Mouse (Mus musculus): ENCODE results near the gene Gcdh. TPM values are rescaled to one million over a fixed set of nuclear protein-coding genes. Genes with fewer than 3 reads are reported as not detected.

The Gcdh gene
- polyA plus RNA-seq, 1 experiment from 2014 or later, result 42.8 TPM

DNA sequence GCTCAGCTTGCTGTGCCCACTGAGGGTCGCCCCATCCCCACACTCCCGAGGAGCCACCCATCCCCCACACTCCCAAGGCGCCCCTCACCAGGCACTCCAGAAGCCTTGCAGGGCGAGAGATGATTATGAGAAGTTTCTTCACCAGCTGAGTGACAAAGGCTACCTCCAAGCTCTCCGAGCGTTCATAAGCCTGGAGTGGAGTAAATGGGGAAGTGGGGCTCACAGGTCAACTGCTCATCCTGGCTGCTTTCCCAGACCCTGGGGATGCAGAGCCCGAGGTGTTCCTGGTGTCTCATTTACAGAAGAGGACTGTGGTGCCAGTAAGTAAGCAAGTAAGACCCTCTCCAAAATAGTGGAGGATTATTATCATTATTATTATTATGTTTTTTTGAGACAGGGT lies 31.8 kb upstream of the Gcdh start:
- no peak overlapping the region for H3K9ac ChIP-seq
- H3K4me2 ChIP-seq (replicated peaks), result no peak overlapping the region
- H3K36me3 ChIP-seq, result no peaks in the 10 kb centered on the region
- ATAC-seq, result no peak
- no peak overlapping the region for H3K27ac ChIP-seq
- H3K4me3 ChIP-seq (replicated peaks), result no peak overlapping the region
- H3K9me3 ChIP-seq, result no peaks in the 10 kb centered on the region
- H3K4me1 ChIP-seq (replicated peaks), result 0 out of 2 replicates have a peak, but pooled peaks cover 8% of the 10 kb centered on the region
- peaks cover 17% of the 10 kb centered on the region for H3K27me3 ChIP-seq (replicated peaks)
- 62% methylated on average over 7 of the region's 7 CpGs for WGBS

GRCm38 (mm10) chr8:84921596-84921995 lies 27.9 kb upstream of the Gcdh start:
- 67% methylated on average over 2 of the region's 2 CpGs for WGBS
- no peaks in the 10 kb centered on the region for H3K36me3 ChIP-seq
- H3K4me2 ChIP-seq (replicated peaks), result no peak overlapping the region
- H3K9ac ChIP-seq, result no peak overlapping the region
- H3K27ac ChIP-seq, result no peak overlapping the region
- no peaks in the 10 kb centered on the region for H3K4me1 ChIP-seq (replicated peaks)
- no peak overlapping the region for H3K4me3 ChIP-seq (replicated peaks)
- peaks cover 19% of the 10 kb centered on the region; the same call in 1 of the 2 replicates for H3K27me3 ChIP-seq (replicated peaks)
- no peak for ATAC-seq
- no peaks in the 10 kb centered on the region for H3K9me3 ChIP-seq

DNA sequence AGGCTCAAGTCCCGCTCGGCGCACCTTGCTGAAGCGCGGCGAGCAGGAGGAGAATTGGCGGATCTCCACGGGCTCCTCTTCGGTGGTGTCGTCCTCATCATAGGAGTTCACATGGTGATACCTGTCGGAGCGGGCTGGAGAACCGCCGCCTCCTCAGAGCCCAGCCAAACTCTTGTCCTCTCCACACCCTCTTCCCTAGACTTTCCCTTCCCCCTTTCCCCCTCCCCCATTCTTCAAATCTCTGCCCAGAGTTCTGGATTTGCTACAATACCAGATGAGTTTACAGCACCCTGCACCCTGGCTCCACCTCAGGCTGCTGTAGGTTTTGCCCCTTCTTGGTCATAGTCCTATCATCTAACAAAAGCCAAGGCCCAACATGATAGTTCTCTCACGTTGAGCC lies 24.9 kb upstream of the Gcdh start:
- no peak overlapping the region for H3K9ac ChIP-seq
- H3K9me3 ChIP-seq, result no peaks in the 10 kb centered on the region
- no peak for ATAC-seq
- no peaks in the 10 kb centered on the region for H3K36me3 ChIP-seq
- no peak overlapping the region for H3K4me2 ChIP-seq (replicated peaks)
- whole genome bisulfite sequencing, result 92% methylated on average over 15 of the region's 15 CpGs
- peaks cover 22% of the 10 kb centered on the region; the same call in 1 of the 2 replicates for H3K27me3 ChIP-seq (replicated peaks)
- H3K4me1 ChIP-seq (replicated peaks), result no peaks in the 10 kb centered on the region
- no peak overlapping the region for H3K27ac ChIP-seq
- no peak overlapping the region for H3K4me3 ChIP-seq (replicated peaks)

DNA sequence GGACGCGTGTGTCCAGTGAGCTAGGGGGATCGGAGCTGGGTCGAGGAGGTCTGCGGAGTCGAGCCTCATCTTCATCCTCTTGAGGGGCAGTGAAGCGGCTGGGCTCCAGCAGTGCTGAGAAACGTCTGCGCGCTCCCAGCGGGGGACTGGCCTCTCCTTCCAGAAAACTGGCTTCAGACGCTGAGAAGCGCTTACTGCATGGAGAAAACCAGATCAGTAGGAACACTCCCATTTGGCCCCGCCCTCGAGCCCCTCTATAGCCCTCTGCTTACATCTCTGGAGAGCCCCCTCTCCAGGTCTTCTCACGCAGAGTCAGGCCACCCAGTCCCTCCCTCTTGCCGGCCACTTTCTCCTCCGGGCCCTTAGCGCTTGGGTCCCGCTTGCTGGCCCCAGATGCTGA lies 24.1 kb upstream of the Gcdh start:
- no peak overlapping the region for H3K4me3 ChIP-seq (replicated peaks)
- no peak overlapping the region for H3K4me2 ChIP-seq (replicated peaks)
- 39% methylated on average over 20 of the region's 20 CpGs for WGBS
- no peak overlapping the region for H3K27ac ChIP-seq
- ATAC-seq, result no peak
- peaks cover 27% of the 10 kb centered on the region; the same call in 1 of the 2 replicates for H3K27me3 ChIP-seq (replicated peaks)
- no peaks in the 10 kb centered on the region for H3K9me3 ChIP-seq
- H3K36me3 ChIP-seq, result no peaks in the 10 kb centered on the region
- H3K4me1 ChIP-seq (replicated peaks), result peaks cover 3% of the 10 kb centered on the region; the same call in 1 of the 2 replicates
- no peak overlapping the region for H3K9ac ChIP-seq

DNA sequence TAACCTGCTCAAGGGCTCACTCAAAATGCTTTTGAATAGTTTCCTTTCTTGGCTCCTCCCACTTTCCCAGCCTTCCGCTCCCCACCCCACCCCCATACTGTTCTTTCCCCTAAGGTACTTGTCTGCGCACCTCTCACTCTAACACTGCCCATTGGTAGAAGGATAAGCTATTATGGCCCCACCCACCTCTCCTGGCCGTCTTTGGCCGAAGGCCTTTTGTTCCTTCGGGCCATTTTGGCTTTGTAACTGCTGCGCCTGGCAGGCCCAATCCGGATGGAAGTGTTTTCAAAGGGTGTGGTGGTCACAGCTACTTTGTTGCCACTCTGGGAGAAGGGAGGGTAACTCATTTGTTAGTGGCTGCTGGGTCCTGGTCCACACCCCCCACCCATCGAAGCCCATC lies 21.5 kb upstream of the Gcdh start:
- Histone ChIP-seq H3K36me3 (no peaks in the 10 kb centered on the region), H3K9ac (no peak overlapping the region), H3K4me1 (replicated peaks) (peaks cover 8% of the 10 kb centered on the region; the same call in 1 of the 2 replicates), H3K27me3 (replicated peaks) (peaks cover 46% of the 10 kb centered on the region), H3K27ac (no peak overlapping the region), H3K9me3 (no peaks in the 10 kb centered on the region), H3K4me2 (replicated peaks) (no peak overlapping the region), H3K4me3 (replicated peaks) (no peak overlapping the region)
- ATAC-seq, result no peak
- 92% methylated on average over 8 of the region's 8 CpGs for WGBS

- 38% methylated on average over 4 of the region's 4 CpGs for WGBS
- H3K27me3 ChIP-seq (replicated peaks), result peaks cover 45% of the 10 kb centered on the region
- ATAC-seq, result no peak
- H3K4me2 ChIP-seq (replicated peaks), result peak overlapping the region; percentile 80; the same call in 1 of the 2 replicates
- H3K4me3 ChIP-seq (replicated peaks), result no peak overlapping the region
- H3K36me3 ChIP-seq, result no peaks in the 10 kb centered on the region
- no peak overlapping the region for H3K27ac ChIP-seq
- peaks cover 8% of the 10 kb centered on the region; the same call in 1 of the 2 replicates for H3K4me1 ChIP-seq (replicated peaks)
- no peak overlapping the region for H3K9ac ChIP-seq
- no peaks in the 10 kb centered on the region for H3K9me3 ChIP-seq
Measured at GRCm38 (mm10) chr8:84913960-84914359, 20.2 kb upstream of the Gcdh start.

DNA sequence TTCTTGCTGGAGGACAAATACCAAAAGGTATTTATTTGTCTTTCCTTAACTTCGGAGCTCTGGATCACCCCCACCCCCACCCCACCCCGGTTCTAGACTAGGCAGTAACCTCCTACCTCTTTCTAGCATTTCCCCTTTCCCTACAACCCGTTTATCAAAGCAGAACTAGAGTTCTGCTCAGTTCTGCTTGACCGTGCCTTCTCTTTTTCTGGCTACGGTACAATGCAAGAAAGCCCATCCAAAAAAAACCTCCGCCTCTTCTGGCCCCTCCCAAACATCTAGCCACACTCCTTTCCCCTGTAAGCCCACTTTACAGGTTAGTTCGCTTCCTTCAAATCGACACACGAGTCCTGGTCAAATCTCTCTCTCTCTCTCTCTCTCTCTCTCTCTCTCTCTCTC lies 19.8 kb upstream of the Gcdh start:
- H3K27ac ChIP-seq, result no peak overlapping the region
- H3K9ac ChIP-seq, result peak overlapping the region; percentile 24
- peaks cover 8% of the 10 kb centered on the region; the same call in 1 of the 2 replicates for H3K4me1 ChIP-seq (replicated peaks)
- ATAC-seq, result no peak
- H3K27me3 ChIP-seq (replicated peaks), result peaks cover 45% of the 10 kb centered on the region
- peak overlapping the region; percentile 39 for H3K4me3 ChIP-seq (replicated peaks)
- no peaks in the 10 kb centered on the region for H3K36me3 ChIP-seq
- no peaks in the 10 kb centered on the region for H3K9me3 ChIP-seq
- 12% methylated on average over 9 of the region's 9 CpGs for WGBS
- H3K4me2 ChIP-seq (replicated peaks), result peak overlapping the region; percentile 80

DNA sequence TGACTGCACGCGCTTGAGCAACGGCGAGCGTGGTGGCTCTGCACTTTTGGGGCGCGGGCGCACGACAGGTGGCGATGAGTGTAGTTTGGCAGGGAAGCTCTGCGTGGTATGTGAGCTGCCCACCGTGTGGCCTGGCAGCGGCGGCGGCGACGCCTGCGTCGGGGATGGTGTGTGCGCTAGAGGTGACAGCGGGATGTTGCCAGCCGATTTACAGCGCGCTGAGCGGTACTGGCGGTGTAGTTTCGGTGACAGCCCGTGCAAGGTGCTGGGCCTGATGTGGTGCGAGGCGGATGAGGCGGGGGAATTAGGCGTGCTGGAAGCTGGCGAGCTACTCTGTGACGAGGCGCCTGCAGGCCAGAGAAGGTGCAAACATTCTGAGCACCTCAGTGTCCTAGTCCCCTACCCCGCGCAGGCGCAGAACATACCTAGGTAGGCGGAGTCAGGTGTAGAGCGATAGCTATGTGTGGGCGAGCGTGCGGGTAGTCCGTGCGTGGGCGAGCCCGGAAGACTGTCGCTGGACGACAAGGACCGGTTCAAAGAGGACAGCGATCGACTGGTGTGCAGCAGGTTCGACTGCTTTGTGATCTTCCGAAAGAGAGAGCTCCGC lies 19.3 kb upstream of the Gcdh start:
- Histone ChIP-seq H3K4me2 (replicated peaks) (peak overlapping the region; percentile 80), H3K9me3 (no peaks in the 10 kb centered on the region), H3K4me3 (replicated peaks) (peak overlapping the region; percentile 39), H3K9ac (peak overlapping the region; percentile 24), H3K27me3 (replicated peaks) (peaks cover 42% of the 10 kb centered on the region), H3K4me1 (replicated peaks) (peaks cover 8% of the 10 kb centered on the region; the same call in 1 of the 2 replicates), H3K27ac (no peak overlapping the region), H3K36me3 (no peaks in the 10 kb centered on the region)
- WGBS, result 1% methylated on average over 55 of the region's 55 CpGs
- peak; percentile 71 for ATAC-seq

- H3K9ac ChIP-seq, result no peak overlapping the region
- peaks cover 8% of the 10 kb centered on the region; the same call in 1 of the 2 replicates for H3K4me1 ChIP-seq (replicated peaks)
- H3K4me2 ChIP-seq (replicated peaks), result peak overlapping the region; percentile 80
- peak overlapping the region; percentile 39 for H3K4me3 ChIP-seq (replicated peaks)
- H3K27ac ChIP-seq, result no peak overlapping the region
- H3K36me3 ChIP-seq, result no peaks in the 10 kb centered on the region
- H3K27me3 ChIP-seq (replicated peaks), result peaks cover 37% of the 10 kb centered on the region
- no peak for ATAC-seq
- 22% methylated on average over 27 of the region's 27 CpGs for WGBS
- H3K9me3 ChIP-seq, result no peaks in the 10 kb centered on the region
Measured at GRCm38 (mm10) chr8:84912391-84912790, 18.7 kb upstream of the Gcdh start.

GRCm38 (mm10) chr8:84911854-84912253 lies 18.1 kb upstream of the Gcdh start:
- no peaks in the 10 kb centered on the region for H3K9me3 ChIP-seq
- peaks cover 36% of the 10 kb centered on the region for H3K27me3 ChIP-seq (replicated peaks)
- H3K36me3 ChIP-seq, result no peaks in the 10 kb centered on the region
- no peak overlapping the region for H3K9ac ChIP-seq
- H3K4me1 ChIP-seq (replicated peaks), result peaks cover 8% of the 10 kb centered on the region; the same call in 1 of the 2 replicates
- H3K4me2 ChIP-seq (replicated peaks), result no peak overlapping the region
- WGBS, result 91% methylated on average over 9 of the region's 9 CpGs
- H3K27ac ChIP-seq, result no peak overlapping the region
- no peak overlapping the region for H3K4me3 ChIP-seq (replicated peaks)
- ATAC-seq, result no peak

- H3K27me3 ChIP-seq (replicated peaks), result peaks cover 30% of the 10 kb centered on the region
- ATAC-seq, result no peak
- H3K4me3 ChIP-seq (replicated peaks), result no peak overlapping the region
- no peak overlapping the region for H3K4me2 ChIP-seq (replicated peaks)
- no peaks in the 10 kb centered on the region for H3K36me3 ChIP-seq
- 87% methylated on average over 6 of the region's 6 CpGs for WGBS
- no peak overlapping the region for H3K9ac ChIP-seq
- H3K4me1 ChIP-seq (replicated peaks), result peaks cover 8% of the 10 kb centered on the region; the same call in 1 of the 2 replicates
- no peak overlapping the region for H3K27ac ChIP-seq
- no peaks in the 10 kb centered on the region for H3K9me3 ChIP-seq
Measured at GRCm38 (mm10) chr8:84910551-84910950, 16.8 kb upstream of the Gcdh start.

DNA sequence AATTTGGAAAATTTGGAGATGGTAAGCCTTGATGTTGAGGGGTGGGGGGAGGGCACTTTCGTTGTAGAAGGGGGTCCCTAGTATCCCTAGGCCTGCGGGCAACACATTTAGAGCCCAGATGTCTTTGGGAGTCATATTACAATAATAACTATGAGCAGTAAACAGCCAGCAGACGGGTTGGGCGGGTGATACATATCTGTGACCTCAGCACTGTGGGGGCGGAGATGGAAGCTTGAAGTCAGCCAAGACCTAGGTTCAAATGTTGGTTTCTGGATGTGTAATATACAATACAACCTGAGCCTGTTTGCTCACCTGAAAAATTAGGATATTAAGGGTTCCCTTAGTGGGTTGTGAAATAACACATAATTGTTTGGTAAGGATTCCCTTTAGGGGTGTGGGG lies 16.2 kb upstream of the Gcdh start:
- Histone ChIP-seq H3K9ac (no peak overlapping the region), H3K4me1 (replicated peaks) (peaks cover 8% of the 10 kb centered on the region; the same call in 1 of the 2 replicates), H3K27me3 (replicated peaks) (peaks cover 30% of the 10 kb centered on the region), H3K4me2 (replicated peaks) (no peak overlapping the region), H3K9me3 (no peaks in the 10 kb centered on the region), H3K4me3 (replicated peaks) (no peak overlapping the region), H3K27ac (no peak overlapping the region), H3K36me3 (no peaks in the 10 kb centered on the region)
- 74% methylated on average over 5 of the region's 5 CpGs for WGBS
- no peak for ATAC-seq

DNA sequence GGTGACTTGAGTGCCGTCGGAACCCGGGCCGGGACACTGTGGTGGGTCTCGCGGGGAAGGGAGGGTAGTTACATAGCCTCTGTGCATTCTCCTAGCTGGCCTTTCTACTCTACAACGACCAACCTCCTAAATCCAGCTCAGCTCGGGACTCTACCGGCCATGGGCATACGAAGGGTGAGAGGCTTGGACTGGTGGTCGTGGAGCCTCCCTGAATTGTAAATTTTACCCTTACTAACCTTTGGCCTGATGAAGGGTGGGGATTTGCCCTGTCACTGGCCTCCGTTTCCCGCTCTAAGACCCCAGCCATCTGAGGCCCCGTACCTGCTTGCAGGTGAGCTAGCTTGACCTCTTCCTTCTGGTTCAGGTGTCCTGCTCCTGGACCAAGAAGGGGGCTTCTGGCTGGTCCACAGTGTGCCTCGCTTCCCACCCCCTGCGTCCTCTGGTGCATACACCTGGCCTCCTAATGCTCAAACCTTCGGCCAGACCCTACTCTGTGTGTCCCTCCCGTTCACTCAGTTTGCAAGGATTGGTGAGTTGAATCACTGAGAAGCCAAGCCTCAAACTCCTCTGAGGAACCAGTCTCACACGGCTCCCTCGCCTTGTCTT lies 15.5 kb upstream of the Gcdh start:
- Histone ChIP-seq H3K9ac (peak overlapping the region; percentile 63), H3K9me3 (no peaks in the 10 kb centered on the region), H3K27ac (no peak overlapping the region), H3K4me1 (replicated peaks) (peaks cover 8% of the 10 kb centered on the region; the same call in 1 of the 2 replicates), H3K4me2 (replicated peaks) (peak overlapping the region; percentile 93), H3K36me3 (no peaks in the 10 kb centered on the region), H3K27me3 (replicated peaks) (peaks cover 30% of the 10 kb centered on the region), H3K4me3 (replicated peaks) (peak overlapping the region; percentile 50)
- no peak for ATAC-seq
- 50% methylated on average over 20 of the region's 20 CpGs for WGBS

Data from intestine, embryonic 15.5 days (tissue).